Mouse (Mus musculus): ENCODE results near the gene Mpv17l2.

Gene Mpv17l2

DNA sequence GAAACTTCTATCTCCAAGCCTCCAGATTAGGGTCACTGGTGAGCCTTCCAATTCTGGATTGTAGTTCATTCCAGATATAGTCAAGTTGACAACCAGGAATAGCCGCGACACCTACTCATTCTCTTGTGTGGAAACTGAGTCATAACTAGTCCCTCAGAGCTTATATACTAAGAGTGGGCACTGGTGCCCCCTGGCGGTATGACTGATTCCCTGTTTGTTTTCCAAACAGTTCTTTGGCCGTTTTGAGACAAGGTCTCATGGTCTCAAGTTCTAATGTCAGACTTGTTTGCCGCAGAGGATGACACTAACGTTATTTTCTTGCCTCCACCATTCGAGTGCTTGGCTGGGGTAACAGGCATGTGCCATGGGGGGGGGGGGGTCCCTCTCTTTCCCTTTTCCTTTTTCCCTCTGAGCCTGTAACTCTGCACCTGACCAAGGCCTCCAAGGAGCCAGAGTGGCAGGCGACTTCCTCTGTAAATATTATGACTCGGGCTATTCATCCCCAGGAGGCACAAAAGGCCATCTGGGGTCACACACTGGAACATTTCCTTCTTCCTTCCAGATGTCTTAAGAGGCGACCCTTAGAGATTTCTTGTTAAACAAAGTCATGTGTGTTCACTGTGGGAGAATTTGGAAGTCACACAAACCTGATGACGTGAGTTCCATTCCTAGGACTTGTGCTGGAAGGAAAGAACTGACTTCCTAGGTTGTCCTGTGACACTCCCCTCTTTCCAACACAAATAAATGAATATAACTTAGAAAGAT, 8.6 kb downstream of the Mpv17l2 start:
- ATAC-seq (ENCODE audit: low TSS enrichment) = no peak

DNA sequence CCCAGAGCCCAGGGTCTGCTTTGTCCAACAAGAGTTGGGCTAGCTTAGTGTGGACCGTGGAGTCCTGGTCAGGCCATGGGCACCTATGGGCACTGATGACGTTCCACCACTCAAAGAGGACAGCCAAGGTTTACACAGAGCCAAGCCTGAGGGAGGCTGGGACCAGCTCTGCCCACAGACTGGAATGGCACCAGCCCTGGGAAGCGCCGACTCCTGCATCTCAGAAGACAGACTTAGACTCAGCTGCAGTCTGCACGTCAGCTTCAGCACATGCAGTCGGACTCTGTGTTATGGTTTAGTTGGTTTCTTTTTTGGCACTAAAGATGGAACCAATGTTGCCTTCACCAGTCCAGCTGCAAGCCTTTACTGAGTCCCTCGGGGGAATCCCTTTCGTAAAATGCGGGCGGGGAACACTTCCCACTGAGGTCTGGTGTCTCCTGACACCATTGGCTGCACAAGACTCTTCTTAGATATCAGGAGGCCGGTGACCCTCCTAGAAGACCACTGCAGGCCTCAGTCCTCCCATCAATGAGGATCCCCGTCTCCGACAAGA, 10.5 kb downstream of the Mpv17l2 start:
- ATAC-seq (ENCODE audit: low TSS enrichment) = peak; percentile 11; the same call in 1 of the 2 replicates

- no peak for ATAC-seq (ENCODE audit: low TSS enrichment)
Measured at GRCm38 (mm10) chr8:70749097-70749674, 11.6 kb downstream of the Mpv17l2 start.

- ATAC-seq (ENCODE audit: low TSS enrichment) = no peak
Measured at GRCm38 (mm10) chr8:70748246-70749096, 12.3 kb downstream of the Mpv17l2 start.

- ATAC-seq (ENCODE audit: low TSS enrichment) = no peak
Measured at GRCm38 (mm10) chr8:70747211-70747890, 13.4 kb downstream of the Mpv17l2 start.

DNA sequence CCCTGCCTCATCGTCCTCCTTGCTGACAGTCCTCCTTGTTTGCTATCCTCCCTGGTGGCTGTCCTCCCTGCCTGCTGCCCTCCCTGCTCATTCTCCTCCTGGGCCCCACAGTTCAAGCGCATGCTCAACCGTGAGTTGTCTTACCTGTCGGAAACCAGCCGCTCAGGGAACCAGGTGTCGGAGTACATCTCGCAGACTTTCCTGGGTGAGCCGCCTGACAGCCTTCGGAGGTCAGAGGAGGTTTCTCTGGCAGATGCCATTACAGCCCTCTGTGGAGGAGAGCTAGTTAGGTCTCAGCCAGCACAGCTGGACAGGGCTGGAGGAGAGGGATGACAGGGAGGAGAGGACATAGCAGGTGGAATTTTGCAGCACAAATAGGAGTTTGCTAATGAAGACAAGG, 14.1 kb downstream of the Mpv17l2 start:
- ATAC-seq (ENCODE audit: low TSS enrichment) = no peak

GRCm38 (mm10) chr8:70745691-70746220, 15.0 kb downstream of the Mpv17l2 start:
- ATAC-seq (ENCODE audit: low TSS enrichment) = no peak

DNA sequence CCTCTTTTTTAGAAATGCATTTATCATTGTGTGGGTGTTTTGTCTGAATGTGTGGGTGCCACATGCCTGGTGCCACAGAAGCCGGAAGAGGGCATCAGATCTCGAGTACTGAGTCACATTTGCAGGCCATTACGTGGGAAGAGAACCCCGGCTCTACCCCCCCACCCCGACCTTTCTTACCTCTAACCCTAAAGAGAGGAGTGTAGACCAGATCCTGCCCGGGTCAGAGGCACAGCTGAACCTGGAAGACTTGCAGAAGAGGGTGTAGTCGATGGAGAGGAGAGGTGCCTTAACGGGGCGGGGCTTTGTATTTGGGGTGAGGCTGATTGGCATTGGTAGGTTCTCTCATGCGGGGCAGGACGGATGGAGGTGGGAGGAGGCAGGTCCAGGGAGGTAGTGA, 15.9 kb downstream of the Mpv17l2 start:
- ATAC-seq (ENCODE audit: low TSS enrichment) = no peak

DNA sequence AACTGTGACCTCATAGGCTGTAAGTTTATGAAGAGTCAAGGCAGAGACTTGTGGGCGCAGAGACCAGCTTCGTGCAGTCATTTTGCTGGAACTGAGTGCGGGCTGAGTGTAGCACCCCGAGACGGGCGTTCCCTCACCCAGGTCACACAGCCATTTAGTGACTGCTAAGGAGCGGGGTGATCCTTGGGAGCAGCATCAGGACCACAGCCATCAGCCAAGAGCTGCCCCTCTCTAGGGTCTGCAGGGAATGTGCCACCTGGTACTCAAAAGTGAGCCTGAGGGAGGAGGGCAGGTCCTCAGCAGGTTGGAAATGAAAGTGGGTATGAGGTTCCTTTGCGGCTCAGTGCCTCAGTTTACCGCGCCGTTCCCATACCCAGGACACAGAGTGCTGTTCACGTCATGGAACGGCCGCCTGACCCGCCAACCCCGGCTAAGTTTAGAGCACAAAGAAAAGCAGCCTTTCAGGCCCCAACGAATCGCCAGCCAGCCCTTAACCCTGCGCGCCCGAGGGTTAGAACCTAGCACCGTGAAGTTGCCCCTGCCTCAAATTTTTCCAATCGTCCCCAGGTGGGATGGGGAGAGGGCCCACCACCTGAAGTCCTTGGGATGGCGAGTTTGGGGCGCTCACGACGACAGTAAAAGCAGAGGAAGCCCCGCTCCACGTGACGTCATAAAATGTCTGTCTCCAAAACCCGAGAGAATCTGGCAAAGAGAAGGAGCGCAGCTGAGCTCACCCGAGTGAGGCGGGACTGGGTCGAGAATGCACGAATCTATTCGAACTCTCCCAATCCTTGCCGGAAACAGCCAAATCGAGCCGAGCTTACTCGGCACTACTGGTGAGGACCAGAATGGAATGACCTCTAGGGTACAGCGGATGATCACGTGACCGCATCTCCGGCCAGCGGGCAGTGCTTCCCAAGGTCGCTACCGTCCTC, 16.8 kb downstream of the Mpv17l2 start:
- peak; percentile 47; the same call in 1 of the 2 replicates for ATAC-seq (ENCODE audit: low TSS enrichment)

- 0 out of 2 replicates have a peak, but pooled peaks have one; percentile 32 for ATAC-seq (ENCODE audit: low TSS enrichment)
Measured at GRCm38 (mm10) chr8:70742981-70743655, 17.6 kb downstream of the Mpv17l2 start.

DNA sequence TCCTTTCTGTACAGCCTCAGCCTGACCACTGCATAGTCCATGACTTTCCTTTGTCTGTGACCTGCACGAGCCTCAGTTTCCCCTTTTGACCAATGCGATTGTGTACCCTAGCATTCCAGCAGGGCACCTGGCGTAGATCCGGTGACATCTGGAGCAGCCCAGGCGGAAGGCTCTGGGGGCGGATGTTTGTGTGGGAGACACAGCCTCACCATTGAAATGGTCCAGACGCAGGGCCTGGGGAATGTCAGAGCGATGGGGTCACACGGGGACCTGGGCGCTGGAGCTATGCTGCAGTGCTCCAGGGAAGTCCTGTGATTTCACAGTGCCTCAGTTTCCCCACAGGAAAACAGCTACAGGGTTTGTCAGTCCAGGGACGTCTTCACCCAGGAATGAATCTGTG, 18.6 kb downstream of the Mpv17l2 start:
- ATAC-seq (ENCODE audit: low TSS enrichment) = no peak

DNA sequence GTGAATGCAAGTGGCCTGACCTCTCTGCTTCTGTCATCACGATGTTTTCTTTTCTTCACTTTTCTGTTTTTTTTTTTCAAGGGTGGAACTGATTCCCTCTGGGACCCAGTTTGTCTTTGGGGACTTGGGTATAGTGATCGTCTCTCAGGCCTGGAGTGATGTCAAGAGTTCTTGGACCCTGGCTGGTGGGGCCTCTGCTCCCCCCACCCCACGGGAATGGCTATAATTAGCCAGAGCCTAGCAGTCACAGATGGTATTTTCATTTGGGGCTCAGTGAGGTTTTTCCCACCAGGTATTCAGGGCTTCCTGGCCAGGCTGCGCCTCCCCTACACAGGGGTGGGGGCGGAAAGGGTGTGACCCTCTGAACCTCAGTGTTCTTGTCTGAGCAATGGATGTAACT, 19.1 kb downstream of the Mpv17l2 start:
- ATAC-seq (ENCODE audit: low TSS enrichment) = no peak

DNA sequence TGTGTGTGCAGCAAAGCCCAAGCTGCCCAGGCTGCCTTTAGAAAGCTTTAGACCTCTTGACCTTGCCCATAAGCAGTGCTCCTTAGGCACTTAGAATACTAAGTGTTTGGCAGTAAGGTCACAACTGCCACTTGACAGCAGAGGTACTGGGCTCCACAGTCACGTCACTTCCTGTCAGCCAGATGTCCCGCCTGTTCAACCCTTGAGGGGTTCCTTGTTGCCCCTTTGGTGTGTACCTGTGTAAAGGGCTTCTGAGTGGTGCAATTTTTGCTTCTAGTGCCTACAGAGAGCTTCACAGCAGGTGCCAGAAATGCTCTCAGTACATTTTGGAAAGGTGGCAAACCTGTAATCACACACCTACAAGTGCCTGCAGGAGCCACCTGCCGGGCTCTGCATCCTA, 22.5 kb downstream of the Mpv17l2 start:
- no peak for ATAC-seq (ENCODE audit: low TSS enrichment)

GRCm38 (mm10) chr8:70737705-70738104, 23.0 kb downstream of the Mpv17l2 start:
- no peak for ATAC-seq (ENCODE audit: low TSS enrichment)

- no peak for ATAC-seq (ENCODE audit: low TSS enrichment)
Measured at GRCm38 (mm10) chr8:70730956-70731355, 29.8 kb downstream of the Mpv17l2 start.

- peak; percentile 20; the same call in 1 of the 2 replicates for ATAC-seq (ENCODE audit: low TSS enrichment)
Measured at GRCm38 (mm10) chr8:70729808-70730475, 30.8 kb downstream of the Mpv17l2 start.

- ATAC-seq (ENCODE audit: low TSS enrichment) = no peak
Measured at GRCm38 (mm10) chr8:70726721-70727120, 34.0 kb downstream of the Mpv17l2 start.

- no peak for ATAC-seq (ENCODE audit: low TSS enrichment)
Measured at GRCm38 (mm10) chr8:70725792-70726447, 34.8 kb downstream of the Mpv17l2 start.

- no peak for ATAC-seq (ENCODE audit: low TSS enrichment)
Measured at GRCm38 (mm10) chr8:70724216-70724615, 36.5 kb downstream of the Mpv17l2 start.

Measured in frontal cortex, adult (tissue).